Mouse (Mus musculus): Measurements from ENCODE around the gene Dnah10.

The Dnah10 gene

DNA sequence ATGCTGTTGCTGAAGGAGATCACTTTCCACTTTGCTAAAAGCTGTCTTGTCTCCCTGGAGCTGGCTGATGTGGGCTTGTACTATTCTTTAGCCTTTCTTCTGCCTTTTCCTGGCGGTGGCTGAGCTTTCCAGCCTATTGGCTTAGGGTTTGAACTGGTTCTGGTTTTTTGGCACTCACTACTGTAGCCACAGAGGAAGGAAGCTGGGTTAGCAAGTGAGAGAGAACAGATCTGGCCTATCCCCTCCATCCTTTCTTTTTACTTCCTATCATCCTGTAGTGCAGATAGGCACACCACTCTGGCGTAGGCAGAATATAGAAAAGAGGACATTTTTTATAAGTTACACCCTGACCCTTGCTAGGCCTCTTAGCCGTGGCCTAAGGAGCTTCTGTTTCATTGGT is 148.2 kb downstream of the Dnah10 start:
- DNase-seq, result no peak

DNA sequence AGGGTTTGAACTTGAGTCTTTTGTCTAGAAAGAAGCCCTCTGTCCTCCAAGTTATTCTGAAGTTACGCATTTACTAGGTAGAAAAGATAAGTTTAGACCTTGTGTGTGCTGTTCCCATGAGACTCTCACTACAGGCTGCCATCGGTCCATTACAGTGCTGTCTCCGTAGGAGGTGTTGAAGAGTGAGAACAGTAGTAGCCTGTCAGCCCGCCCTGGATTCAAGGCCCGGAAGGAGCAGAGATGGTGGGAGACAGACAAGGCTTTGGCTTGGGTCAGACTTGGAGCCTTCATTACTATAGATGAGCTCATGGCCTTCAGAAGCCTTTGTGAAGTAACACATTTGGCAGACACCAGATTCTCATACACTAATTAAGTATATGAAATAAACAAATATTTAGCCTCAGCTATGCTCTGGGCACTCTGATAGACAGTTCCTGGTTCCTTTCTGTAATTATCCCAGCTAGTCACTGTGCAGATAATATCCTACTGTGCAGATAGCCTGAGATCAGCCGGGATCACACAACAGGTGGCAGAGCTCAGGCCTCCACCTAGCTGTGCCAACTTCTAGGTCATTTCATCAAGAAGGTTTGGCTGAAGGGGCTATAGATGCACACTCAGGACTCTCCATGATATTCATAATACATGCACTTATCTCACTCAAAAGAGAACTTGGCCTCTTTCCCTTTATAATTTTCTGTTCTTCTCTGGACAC is 149.2 kb downstream of the Dnah10 start:
- no peak for DNase-seq

DNA sequence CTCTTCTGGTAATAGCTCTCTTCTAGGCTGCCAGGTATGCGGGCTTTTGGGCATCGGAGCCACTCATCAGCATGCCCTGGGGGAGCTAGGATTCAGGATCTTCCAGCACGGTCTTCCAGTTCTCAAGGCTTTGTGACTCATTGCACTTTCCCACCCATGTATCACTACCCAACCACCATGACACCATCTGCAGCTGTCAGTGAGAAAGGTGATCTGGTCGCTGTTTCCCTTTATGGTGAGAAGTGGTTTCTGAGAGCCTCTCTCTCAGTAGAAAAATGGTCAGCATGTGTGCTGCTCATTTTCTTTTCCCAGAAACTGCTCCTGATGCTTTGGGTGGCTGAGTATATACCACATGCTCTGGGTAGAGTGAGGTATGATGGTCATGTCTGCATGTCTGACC is 154.4 kb downstream of the Dnah10 start:
- no peak for DNase-seq

DNA sequence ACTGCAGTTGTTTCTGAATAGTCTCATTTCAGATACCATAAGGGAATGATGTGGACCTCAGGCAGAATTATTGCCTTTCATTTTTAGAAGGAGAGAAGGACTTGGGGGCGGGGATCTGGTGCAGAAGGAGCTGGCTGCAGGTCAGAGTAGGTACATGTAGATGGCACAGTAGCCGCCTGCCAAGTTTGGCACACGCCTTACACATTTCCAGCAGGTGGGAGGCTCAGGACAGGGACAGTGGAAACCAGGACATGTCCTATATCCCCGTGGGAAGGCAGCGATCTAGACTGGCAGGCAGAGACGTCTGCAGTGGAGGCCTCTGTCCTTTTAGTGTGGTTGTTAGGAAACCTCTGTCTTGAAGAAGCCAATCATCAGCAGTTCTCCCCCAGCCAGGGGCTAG is 154.9 kb downstream of the Dnah10 start:
- DNase-seq, result no peak

DNA sequence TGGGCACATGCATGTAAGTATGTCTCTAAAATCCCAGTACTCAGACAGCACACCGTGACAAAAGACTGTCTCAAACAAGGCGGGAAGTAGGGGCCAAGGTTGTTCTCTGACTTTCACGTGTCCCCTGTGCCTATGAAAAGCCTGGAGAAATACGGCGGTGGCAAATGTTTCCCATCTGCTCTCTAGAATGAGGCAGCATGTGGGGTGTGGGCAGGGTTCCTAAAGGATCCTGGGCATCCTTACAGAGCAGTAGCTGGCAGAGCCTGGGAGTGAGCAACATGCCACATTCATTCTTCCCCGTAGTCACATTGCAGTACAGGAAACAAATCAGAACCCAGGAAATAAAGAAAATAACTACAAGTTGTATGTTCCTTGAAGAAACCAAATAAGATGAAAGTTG is 159.0 kb downstream of the Dnah10 start:
- DNase-seq, result no peak

All from kidney, postnatal 36 days (tissue).